Mouse (Mus musculus) heart, postnatal 4 days (tissue): ENCODE results near the gene Gm15517. TPM values are rescaled to one million over a fixed set of nuclear protein-coding genes. Genes with fewer than 3 reads are reported as not detected.
"Not testable (repeated sequence)": the region's sequence is repeated elsewhere in the genome, so short reads cannot be mapped to it uniquely, and the experiment has no call there.

Source experiments
- DNase-seq: peaks from one replicate; pipeline ENCODE4 v3.0.0; 2021
- total RNA-seq, 2 experiments: library from RNA; stranded (reverse); gene quantifications; 2 replicates each; pipeline ENCODE4 v1.2.3; 2021

The Gm15517 gene
- total RNA-seq, 2 experiments from 2014 or later: not detected

DNA sequence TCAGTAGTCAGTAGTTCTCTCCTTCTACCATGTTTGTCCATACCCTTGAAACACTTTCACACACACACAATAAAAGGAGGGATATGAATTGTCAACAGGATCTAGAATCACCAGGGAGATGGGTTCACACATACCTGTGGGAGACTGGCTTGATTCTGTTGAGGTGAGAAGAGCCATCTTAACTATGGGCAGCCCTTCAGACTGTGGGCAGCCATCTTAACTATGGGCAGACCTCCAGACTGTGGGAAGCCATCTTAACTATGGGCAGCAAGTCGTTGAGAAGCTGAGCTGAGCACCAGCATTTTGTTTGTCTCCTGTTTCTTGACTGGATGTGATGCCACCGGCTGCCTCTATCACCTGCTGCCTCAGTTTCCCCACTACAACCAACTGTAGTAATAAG is 10.1 kb downstream of the Gm15517 start:
- no peak for DNase-seq

GRCm38 (mm10) chr7:44272546-44272945 is 11.3 kb downstream of the Gm15517 start:
- DNase-seq: no peak

DNA sequence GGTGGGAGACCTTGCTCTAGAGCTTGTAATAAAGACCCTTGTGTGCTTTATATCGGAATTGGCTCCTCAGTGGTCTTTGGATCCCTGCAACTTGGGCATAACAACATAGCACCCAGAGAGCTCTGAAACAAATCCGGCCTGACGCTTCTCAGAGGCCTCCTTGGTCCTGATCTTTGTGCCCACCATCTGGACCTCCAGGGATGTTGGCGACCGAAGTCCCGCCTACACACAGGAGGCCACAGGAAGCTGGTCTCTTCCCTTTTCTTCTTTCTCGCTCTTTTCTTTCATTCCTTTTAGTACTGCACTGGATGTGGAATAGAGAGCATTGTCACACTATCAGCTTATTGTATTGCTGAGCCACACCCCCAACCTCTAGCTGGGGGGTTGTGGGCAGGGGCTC is 12.2 kb downstream of the Gm15517 start:
- no peak for DNase-seq

- no peak for DNase-seq
Observed at GRCm38 (mm10) chr7:44274096-44274495, 12.8 kb downstream of the Gm15517 start.

DNA sequence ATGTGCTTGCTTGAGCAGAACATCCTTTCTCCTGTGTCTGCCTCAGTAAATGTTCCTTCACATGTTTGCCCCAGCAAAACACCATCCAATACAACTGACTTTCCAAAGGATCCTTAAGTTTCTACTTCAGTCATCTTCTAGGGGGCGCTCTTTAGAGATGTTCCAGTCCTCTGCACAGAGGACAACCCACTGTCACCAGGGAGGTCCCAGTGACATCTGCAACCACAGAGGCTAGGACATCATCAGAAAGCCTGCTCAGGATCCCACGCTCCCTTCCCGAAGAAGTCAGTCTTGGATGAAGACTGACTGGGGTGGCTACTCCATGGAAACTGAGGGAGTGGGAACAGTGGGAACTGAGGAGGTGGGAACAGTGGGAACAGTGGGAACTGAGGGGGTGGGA is 14.3 kb downstream of the Gm15517 start:
- DNase-seq: no peak

DNA sequence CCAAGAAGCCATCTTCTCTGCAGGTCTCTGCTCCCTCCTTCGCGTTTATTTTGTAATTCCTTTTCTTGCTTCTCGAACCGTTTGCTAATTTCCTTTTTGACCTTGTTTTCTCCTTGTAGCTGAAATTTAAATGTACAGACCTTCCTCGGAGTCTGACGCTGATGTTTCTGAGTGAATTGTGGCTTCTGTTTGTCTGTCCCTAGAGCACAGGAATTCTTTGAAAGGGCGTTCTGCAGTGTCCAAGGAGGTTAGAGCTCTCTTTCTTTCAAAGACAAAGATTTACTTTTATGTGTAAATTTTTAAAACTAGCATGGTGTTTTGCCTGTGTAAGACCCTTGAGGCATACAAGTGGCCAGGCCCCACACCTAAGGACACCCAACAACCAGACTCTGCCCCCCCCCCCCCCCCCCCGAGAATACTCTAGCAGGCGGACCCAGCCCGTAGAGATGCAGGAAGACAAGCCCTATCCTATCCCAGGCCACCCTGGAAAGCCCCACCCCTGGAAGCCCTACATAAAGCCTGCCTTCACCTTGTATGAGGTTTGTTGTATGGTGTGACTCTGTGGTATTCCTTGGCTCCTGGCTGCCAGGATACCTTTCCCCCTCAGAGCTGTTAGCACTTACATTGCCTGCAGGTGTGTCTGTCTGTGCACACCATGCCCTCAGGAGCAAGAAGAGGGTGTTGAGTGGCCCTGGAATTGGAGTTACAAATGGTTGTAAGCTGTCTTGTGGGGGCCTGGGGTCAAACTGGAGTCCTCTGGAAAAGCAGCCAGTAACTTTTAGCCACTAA is 15.4 kb downstream of the Gm15517 start:
- no peak for DNase-seq

- DNase-seq: peak; percentile 33
Observed at GRCm38 (mm10) chr7:44277250-44277622, 16.0 kb downstream of the Gm15517 start.

GRCm38 (mm10) chr7:44280959-44281358 is 19.7 kb downstream of the Gm15517 start:
- no peak for DNase-seq

GRCm38 (mm10) chr7:44281586-44281985 is 20.3 kb downstream of the Gm15517 start:
- no peak for DNase-seq

- no peak for DNase-seq
Observed at GRCm38 (mm10) chr7:44287760-44288159, 26.5 kb downstream of the Gm15517 start.

DNA sequence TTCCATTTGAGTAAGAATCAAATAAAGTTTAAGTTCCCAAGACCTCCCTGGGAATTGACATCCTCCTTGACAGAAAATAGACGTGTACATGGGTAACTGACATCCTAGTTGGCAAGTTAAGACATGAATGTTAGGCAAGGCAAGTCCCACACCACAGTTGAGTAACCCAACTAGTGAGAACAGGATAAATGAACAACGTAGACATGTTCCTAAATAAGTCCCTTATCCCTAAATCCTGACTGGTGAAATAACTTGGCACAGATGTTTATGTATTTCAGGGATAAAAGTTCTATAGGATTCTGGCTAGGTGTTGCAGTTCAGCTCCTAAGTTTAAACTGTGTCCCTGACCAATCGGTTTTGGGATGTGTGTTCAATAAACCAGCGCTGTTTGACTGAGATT is 29.7 kb downstream of the Gm15517 start:
- DNase-seq: no peak

DNA sequence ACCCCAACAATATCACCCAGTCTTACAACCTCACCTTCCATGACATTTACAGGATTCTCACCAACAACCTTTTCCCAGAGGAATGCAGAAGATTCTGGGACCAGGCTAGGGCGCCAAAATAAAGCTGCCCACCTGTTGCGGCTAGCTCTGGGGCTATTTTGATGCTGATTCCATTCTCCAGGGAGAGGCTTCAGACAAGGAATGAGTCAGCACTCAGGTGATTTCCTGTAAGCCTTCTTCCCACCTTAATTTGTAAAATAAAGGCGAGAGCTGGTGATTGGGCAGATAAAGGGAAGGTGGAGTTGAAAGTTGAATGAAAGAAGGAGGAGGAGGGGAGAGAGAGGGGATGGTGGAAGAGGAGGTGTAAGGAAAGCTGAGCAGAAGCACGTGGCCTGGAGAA is 30.2 kb downstream of the Gm15517 start:
- DNase-seq: no peak

DNA sequence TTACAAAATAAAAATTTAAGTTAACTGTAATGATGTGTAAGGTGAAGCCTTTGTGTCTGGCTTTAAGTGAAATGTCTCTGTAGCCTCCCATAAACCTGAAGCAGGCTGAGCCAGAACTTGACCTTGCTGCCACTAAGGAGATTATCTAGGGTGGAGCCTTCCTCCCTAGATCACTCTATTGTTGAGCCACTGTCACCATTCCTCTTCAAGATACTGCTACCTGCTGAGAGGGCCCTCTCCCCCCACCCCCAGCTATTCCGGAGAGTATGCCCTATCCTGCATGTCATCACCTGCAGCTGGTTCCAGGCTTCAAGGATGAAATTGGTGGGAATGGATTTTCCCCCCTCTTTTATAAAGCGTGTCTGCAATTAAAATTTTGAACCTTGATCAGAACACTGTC is 36.3 kb downstream of the Gm15517 start:
- not testable (repeated sequence) for DNase-seq

DNA sequence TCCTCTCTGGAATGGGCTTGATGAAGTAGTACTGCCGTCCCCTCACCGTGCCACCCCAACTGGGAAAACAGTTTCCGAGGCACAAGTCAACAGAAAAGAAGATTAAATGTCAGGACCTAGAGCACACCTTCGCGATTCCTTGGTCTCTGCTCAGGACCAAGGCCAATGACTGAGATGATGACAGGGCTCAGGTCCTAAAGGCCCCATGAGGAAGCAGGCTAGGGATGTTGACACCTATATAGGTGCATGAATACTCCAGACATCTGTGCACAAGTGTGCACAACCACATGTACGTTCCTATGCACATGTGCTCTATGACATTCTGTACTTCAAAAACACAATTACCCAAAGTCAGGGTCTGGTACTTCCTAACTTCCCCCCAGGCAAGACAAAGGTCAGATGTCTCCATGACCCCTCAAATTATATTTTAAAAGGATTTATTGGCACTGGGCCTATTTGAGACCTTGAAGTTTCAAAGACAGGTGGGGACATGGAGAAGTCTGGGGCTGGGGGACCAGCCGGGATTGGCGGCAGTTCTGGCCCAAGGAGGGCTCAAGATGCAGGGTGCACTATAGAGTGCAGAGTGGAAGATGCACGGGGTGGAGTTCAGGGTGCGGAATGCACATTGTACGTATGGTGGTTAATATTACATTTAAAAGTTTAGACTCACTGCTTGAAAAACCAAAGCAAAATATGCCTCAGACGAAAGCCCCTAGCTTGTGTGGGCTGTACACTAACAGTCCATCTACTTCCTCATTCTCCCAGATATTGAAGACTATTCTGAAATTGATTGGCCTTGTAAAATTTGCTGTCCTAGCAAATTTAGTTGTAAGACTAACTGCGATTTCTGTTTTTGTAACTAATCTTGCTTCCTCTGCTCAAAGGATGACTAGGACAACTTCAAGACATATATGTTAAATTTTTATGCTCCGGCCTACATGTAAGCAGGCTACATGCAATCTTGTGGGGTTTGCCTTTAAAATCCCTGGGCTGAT is 42.4 kb downstream of the Gm15517 start:
- DNase-seq: no peak

GRCm38 (mm10) chr7:44304463-44304774 is 43.2 kb downstream of the Gm15517 start:
- no peak for DNase-seq

- peak; percentile 96 for DNase-seq
Observed at GRCm38 (mm10) chr7:44304775-44305641, 43.8 kb downstream of the Gm15517 start.

- peak; percentile 9 for DNase-seq
Observed at GRCm38 (mm10) chr7:44305686-44306085, 44.4 kb downstream of the Gm15517 start.

- no peak for DNase-seq
Observed at GRCm38 (mm10) chr7:44306516-44307240, 45.4 kb downstream of the Gm15517 start, which contains the start of gene Clec11a. Gene Clec11a (minus strand): TSS chr7:44306902.

DNA sequence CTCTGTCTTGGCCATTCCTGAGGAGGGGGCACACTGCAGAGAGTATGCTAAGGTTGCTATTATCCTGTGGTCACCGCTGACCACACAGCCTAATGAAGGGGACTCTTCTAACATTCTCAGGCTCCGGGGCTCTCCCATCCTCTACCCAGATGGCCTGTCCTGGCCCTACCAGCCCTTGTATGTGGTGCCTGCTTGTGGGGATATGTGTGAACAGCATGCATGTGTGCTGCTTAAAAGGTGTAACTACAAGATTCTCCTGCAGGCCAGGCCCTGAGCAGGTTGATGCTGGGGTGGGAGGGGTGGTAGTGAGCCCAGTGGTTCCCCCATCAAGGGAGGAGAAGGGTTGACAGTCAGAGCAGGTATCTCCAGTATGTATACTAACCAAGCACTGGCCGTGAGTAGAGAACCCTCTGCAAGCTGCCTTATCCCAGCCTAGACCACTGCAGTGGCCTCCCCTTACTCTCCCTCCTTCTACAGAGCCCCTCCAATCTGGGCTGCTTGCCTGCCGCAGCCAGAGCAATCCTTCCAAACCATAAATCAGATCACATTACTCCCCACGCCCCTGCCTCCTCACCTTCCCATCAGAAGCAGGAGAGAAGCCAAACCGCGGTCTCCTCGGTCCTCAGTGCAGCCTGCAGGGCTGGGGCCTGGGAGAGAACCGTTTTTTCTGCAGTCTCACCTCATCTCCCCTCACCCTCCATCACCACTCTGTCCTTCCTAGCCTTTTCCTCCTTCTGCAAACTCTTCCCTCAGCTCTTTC is 46.2 kb downstream of the Gm15517 start:
- DNase-seq: no peak

- no peak for DNase-seq
Observed at GRCm38 (mm10) chr7:44309475-44310284, 48.4 kb downstream of the Gm15517 start, which contains the start of gene Shank1. Gene Shank1 (plus strand): TSS chr7:44310253.
